10 mouse cellular contexts compared by ENCODE assay signal in the genomic region with DNA sequence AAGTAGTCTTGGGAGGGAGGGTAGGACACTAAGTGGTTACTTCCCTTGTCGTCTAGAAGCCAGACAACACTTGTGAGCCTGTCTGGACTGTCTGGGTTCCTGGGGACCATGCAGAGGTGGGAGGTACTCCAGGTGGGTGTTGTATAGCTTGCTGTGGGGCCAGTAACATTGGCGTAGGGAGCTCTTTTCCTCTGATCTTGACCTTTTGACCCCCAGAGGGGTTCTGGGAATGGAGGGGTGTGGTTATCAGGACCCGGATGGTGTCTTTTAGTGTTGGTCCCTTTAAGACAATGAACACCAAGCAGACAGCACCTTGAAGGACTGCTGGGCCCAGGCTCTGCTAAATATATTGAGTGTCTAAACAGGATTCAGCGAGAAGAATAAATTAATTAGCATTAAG. TPM values are rescaled to one million over a fixed set of nuclear protein-coding genes. Genes with fewer than 3 reads are reported as not detected.
"Had no signal": no experiment of that assay in that cellular context is flagged by ENCODE, and none has a peak within 500 bp of the region (broad histone marks: within the 10 kb centered on the region; RNA-seq: fewer than 3 reads in every experiment).

No protein-coding gene starts in this region.

- H3K4me3 ChIP-seq: liver, embryonic 13.5 days; stomach, embryonic 15.5 days had no signal

- H3K27me3 ChIP-seq: liver, embryonic 13.5 days; stomach, embryonic 15.5 days had no signal

- H3K36me3 ChIP-seq: liver, embryonic 13.5 days; stomach, embryonic 15.5 days had no signal

- H3K4me1 ChIP-seq: liver, embryonic 13.5 days; stomach, embryonic 15.5 days had no signal

- H3K27ac ChIP-seq: liver, embryonic 13.5 days; stomach, embryonic 15.5 days had no signal

- DNase-seq: kidney, adult 8-10 months; kidney, postnatal 25 days; liver, embryonic 13.5 days; lung, adult 2 months; lung, postnatal 14 days; lung, postnatal 4 days; midbrain, embryonic 14.5 days; thymus, postnatal 25 days had no signal

RNA-seq across cellular contexts. Expression of a gene that starts 36.9 kb away (rescaled TPM):
- total RNA-seq: megakaryocyte-erythroid progenitor cell, adult 5-6 weeks had no signal
